Mouse (Mus musculus) liver, postnatal 0 days (tissue): ENCODE measurements around the gene Gfpt2.

ENCODE experiments used
- CTCF ChIP-seq: sonication (generic); IDR thresholded peaks from 2 replicates; pipeline ENCODE4 v1.5.1; 2016; ENCODE audit warnings: antibody characterized with exemption, low read depth
- EP300 ChIP-seq: IDR thresholded peaks from 2 replicates; pipeline ENCODE4 v1.6.1; 2016; ENCODE audit warnings: antibody characterized with exemption, low read depth, mild to moderate bottlenecking

DNA sequence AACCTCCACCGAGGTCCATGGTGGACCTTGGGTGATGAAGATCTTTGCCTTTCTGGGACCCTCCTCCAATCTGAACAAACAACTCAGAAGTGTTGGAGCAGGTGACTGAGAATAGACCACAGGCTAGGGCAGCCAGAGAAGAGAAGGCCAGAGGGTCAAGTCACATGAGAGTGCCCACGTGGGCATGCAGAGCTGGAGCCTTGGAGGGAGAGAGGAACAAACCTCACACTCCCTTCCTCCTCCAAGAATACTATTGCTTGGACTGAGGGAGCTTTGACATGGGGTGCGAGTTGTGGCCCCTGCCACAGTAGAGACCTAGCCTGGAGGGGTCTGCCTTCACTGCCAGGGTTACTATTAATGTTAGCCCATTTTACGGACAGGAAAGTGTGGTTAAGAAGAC lies 30.0 kb upstream of the Gfpt2 start:
- no peak for TF ChIP-seq EP300
- TF ChIP-seq CTCF, result no peak
